Mouse (Mus musculus): ENCODE results near the gene Fuca2.

Fuca2 gene

GRCm38 (mm10) chr10:13534751-13535150 is 35.4 kb downstream of the Fuca2 start:
- in situ Hi-C loops (cut with MboI) = no loop called here

DNA sequence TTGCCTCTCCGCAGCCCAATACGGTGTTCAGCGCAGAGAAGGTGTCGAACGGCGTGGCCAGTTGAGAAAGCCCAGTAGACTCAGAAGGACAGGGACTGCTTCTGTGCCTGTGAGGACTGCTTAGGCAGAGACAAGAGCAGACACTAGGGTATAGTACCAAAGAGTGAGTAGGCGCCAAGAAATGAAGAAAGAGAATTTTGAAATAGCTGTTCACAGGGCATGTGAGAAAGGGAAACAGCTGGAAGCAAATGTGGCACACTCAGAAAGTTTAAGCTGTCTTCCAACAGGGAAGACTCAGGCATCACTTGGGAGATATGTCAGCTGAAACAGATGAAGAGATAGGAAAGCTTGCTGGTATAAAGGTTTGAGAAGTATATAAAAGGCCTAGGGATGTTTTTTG is 37.4 kb downstream of the Fuca2 start:
- in situ Hi-C loops (cut with MboI) = no loop called here

- in situ Hi-C loops (cut with MboI) = no loop called here
These were observed 40.5 kb downstream of the Fuca2 start for GRCm38 (mm10) chr10:13539769-13540333.

- in situ Hi-C loops (cut with MboI) = no loop called here
These were observed 42.4 kb downstream of the Fuca2 start for GRCm38 (mm10) chr10:13541721-13542120.

GRCm38 (mm10) chr10:13552646-13553497 is 53.5 kb downstream of the Fuca2 start, which contains the start of the genes Adat2 and Pex3:
Gene Adat2 (plus strand): TSS chr10:13552894.
Gene Pex3 (minus strand): TSS chr10:13553142.
- in situ Hi-C loops (cut with MboI) = no loop called here

GRCm38 (mm10) chr10:13553498-13553985 is 54.2 kb downstream of the Fuca2 start:
- in situ Hi-C loops (cut with MboI) = no loop called here

DNA sequence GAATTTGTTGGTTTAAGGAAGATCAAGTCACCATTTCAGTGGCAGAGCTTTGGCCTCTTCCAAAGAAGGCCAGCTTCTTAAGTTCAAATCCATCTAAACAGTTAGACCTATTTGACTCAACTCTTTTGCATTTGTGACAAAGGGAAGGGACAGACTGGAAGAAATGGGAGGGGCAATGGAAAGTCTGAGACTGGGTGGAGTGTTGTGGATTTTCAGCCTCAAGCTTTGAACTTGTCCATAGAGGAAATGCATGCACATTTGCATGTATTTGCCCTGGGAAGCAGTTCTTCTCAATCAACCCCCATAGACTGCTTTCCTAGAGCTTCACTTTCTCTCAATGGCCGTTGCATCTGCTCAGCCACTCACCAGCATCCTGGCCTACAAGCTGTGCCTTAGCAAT is 55.0 kb downstream of the Fuca2 start:
- in situ Hi-C loops (cut with MboI) = no loop called here

GRCm38 (mm10) chr10:13560014-13560674 is 60.8 kb downstream of the Fuca2 start:
- in situ Hi-C loops (cut with MboI) = loop anchor here (10.0 kb wide), 1 partner anchor 765 kb away; no protein-coding TSS in a partner anchor

- in situ Hi-C loops (cut with MboI) = loop anchor here (10.0 kb wide), 1 partner anchor 760 kb away; no protein-coding TSS in a partner anchor
These were observed 65.2 kb downstream of the Fuca2 start for GRCm38 (mm10) chr10:13564364-13565079.

DNA sequence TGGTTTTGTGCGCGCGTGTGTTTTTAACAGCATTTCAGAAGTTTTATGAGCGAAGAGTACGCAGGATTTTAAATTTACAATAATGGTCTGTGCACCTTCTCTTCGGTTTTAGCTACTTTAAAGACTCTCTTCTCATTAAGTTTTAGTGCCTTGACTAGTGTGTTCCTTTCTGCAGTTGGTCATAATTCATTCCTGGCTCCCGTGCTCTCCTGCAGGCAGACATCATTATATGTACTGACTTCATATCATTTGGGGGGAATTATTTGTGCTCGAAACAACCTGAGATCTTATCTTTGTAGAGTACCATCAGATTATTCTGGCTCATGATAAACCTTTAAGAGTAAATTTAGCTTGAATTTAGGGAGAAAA is 65.7 kb downstream of the Fuca2 start:
- in situ Hi-C loops (cut with MboI) = loop anchor here (10.0 kb wide), 1 partner anchor 760 kb away; no protein-coding TSS in a partner anchor

GRCm38 (mm10) chr10:13566393-13566792 is 67.1 kb downstream of the Fuca2 start:
- in situ Hi-C loops (cut with MboI) = loop anchor here (10.0 kb wide), 1 partner anchor 758 kb away; no protein-coding TSS in a partner anchor

All from mature B cell (primary cell).